Mouse (Mus musculus) embryonic facial prominence, embryonic 11.5 days (tissue): ENCODE measurements around the gene Smad1. TPM values are rescaled to one million over a fixed set of nuclear protein-coding genes. Genes with fewer than 3 reads are reported as not detected.

Source experiments
- ATAC-seq: fragments of 200-750 bp; cut with Nextera tagmentation; replicated peaks from 2 replicates; pipeline ENCODE4 v1.8.0; 2017; ENCODE audit warnings: low read depth; ENCODE audit not compliant: insufficient number of reproducible peaks, low FRiP score, low TSS enrichment
- DNase-seq: peaks from one replicate; pipeline ENCODE4 v3.0.0-alpha.2; 2015; ENCODE audit warnings: low spot score
- H3K27ac ChIP-seq: fragments of 300-500 bp; sonication (generic); replicated peaks from 2 replicates; pipeline ENCODE4 v1.5.1; 2014; ENCODE audit warnings: mild to moderate bottlenecking, low read depth, low read length, control low read depth
- H3K27me3 ChIP-seq: fragments of 300-500 bp; sonication (generic); 2 replicates; pipeline ENCODE4 v1.6.1; 2014; ENCODE audit warnings: mild to moderate bottlenecking, low read length, moderate library complexity, mixed read lengths; ENCODE audit not compliant: control insufficient read depth, insufficient read depth
- H3K36me3 ChIP-seq: fragments of 300-500 bp; sonication (generic); replicated peaks from 2 replicates; pipeline ENCODE4 v1.6.1; 2014; ENCODE audit warnings: low read depth, mild to moderate bottlenecking, low read length, moderate library complexity, mixed read lengths; ENCODE audit not compliant: control insufficient read depth, insufficient read depth
- H3K4me1 ChIP-seq: fragments of 300-500 bp; sonication (generic); 2 replicates; pipeline ENCODE4 v1.6.1; 2014; ENCODE audit warnings: low read length, mixed read lengths; ENCODE audit not compliant: control insufficient read depth, insufficient read depth
- H3K4me2 ChIP-seq: fragments of 300-500 bp; sonication (generic); 2 replicates; pipeline ENCODE4 v1.6.1; 2014; ENCODE audit warnings: low read depth, mild to moderate bottlenecking, control low read depth, low read length, moderate library complexity
- H3K4me3 ChIP-seq: fragments of 300-500 bp; sonication (generic); 2 replicates; pipeline ENCODE4 v1.5.1; 2014; ENCODE audit warnings: low read depth, low read length, control low read depth
- H3K9ac ChIP-seq: fragments of 300-500 bp; sonication (generic); replicated peaks from 2 replicates; pipeline ENCODE4 v1.6.1; 2014; ENCODE audit warnings: mild to moderate bottlenecking, control low read depth, low read length
- H3K9me3 ChIP-seq: fragments of 300-500 bp; sonication (generic); replicated peaks from 2 replicates; pipeline ENCODE4 v1.6.1; 2016; ENCODE audit warnings: mild to moderate bottlenecking, low read length, inconsistent platforms, mixed read lengths; ENCODE audit not compliant: control insufficient read depth
- WGBS: fragments of 180-500 bp; shearing (Covaris S2); extraction: QIAGEN DNeasy Blood & Tissue Kit; methylation state at CpG from one replicate; pipeline ENCODE4 v1.1.7; 2014; 5-methylcytosine and 5-hydroxymethylcytosine counted together
- polyA plus RNA-seq: library from polyadenylated mRNA; unstranded; fragments of >200 nt; fragmentation: Nextera tagmentation; extraction: Ambion mirVana; gene quantifications from 2 replicates; pipeline ENCODE4 v1.2.1, GENCODE M21; 2014

Gene Smad1
- polyA plus RNA-seq, 1 experiment from 2014 or later, result 63.5 TPM

DNA sequence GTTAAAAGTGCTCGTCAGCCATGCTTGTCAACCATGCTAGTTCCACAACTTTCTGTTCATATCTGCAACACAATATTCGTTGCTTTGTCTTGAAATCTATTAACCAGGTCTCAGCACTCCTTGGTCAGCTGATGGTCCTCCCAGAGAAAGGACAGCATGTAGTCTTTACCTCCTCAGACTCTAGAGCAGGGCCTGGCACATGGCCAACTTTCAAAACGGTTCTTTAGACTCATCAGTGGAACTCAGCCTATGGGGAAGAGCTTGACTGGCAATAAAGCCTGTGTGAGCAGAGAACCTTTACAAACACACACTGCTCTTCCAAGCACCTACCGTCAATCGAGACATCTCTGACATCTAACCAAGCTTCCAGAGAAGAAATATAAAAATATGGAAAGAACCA lies 109.7 kb downstream of the Smad1 start:
- H3K4me2 ChIP-seq, result no peak overlapping the region
- H3K27me3 ChIP-seq, result no peaks in the 10 kb centered on the region
- H3K4me1 ChIP-seq, result no peaks in the 10 kb centered on the region
- no peak overlapping the region for H3K4me3 ChIP-seq
- H3K9ac ChIP-seq, result no peak overlapping the region
- H3K36me3 ChIP-seq, result no peaks in the 10 kb centered on the region
- no peak overlapping the region for H3K27ac ChIP-seq
- H3K9me3 ChIP-seq, result no peaks in the 10 kb centered on the region
- DNase-seq (no peak), ATAC-seq (no peak)
- WGBS, result 88% methylated on average over 5 of the region's 5 CpGs

GRCm38 (mm10) chr8:79288681-79289080 lies 110.6 kb downstream of the Smad1 start:
- H3K9me3 ChIP-seq, result no peaks in the 10 kb centered on the region
- 73% methylated on average over 2 of the region's 2 CpGs for WGBS
- H3K27ac ChIP-seq, result no peak overlapping the region
- no peak overlapping the region for H3K4me2 ChIP-seq
- no peak overlapping the region for H3K9ac ChIP-seq
- no peak overlapping the region for H3K4me3 ChIP-seq
- no peak for DNase-seq
- no peaks in the 10 kb centered on the region for H3K27me3 ChIP-seq
- ATAC-seq, result no peak
- H3K4me1 ChIP-seq, result no peaks in the 10 kb centered on the region
- no peaks in the 10 kb centered on the region for H3K36me3 ChIP-seq

Other genes starting within 250 kb of the Smad1 start
- not detected in 2 replicates for gene 1700011L22Rik, start 150.9 kb downstream of the Smad1 start, polyA plus RNA-seq
- 12.0 and 13.6 TPM in 2 replicates for gene Mmaa, start 104.6 kb downstream of the Smad1 start, polyA plus RNA-seq
- 19.5 and 22.9 TPM in 2 replicates for gene Otud4, start 240.1 kb upstream of the Smad1 start, polyA plus RNA-seq